Mouse (Mus musculus) liver, adult 2 months (tissue): ENCODE measurements at regions not wholly inside any gene's neighbourhood (a gene's known extent, or its start where the extent isn't known, plus 50 kb on each side); places are given as distances from the start of the nearest gene placed in this dataset.

Experiments used
- DNase-seq: peaks from one replicate; pipeline ENCODE4 v3.0.0-alpha.2; 2011; ENCODE audit warnings: low read depth, low spot score; ENCODE audit errors: extremely low read depth
- H3K27ac ChIP-seq: fragments of 200-500 bp; replicated peaks from 2 replicates; pipeline ENCODE4 v1.5.1; 2012; ENCODE audit warnings: low read depth, mild to moderate bottlenecking, control low read depth, inconsistent platforms, low read length; ENCODE audit not compliant: insufficient read depth
- H3K27me3 ChIP-seq: fragments of 200-500 bp; 2 replicates; pipeline ENCODE4 v1.6.1; 2012; ENCODE audit warnings: mild to moderate bottlenecking, moderate library complexity, low read length, inconsistent platforms; ENCODE audit not compliant: control insufficient read depth, insufficient read depth
- H3K36me3 ChIP-seq: fragments of 200-500 bp; 2 replicates; pipeline ENCODE4 v1.6.1; 2012; ENCODE audit warnings: low read length, inconsistent platforms; ENCODE audit not compliant: control insufficient read depth, insufficient read depth
- H3K4me1 ChIP-seq: fragments of 200-500 bp; 2 replicates; pipeline ENCODE4 v1.6.1; 2011; ENCODE audit warnings: low read length; ENCODE audit not compliant: control insufficient read depth, insufficient read depth
- H3K4me3 ChIP-seq: fragments of 200-500 bp; 2 replicates; pipeline ENCODE4 v1.5.1; 2011; ENCODE audit warnings: low read depth, mild to moderate bottlenecking, control low read depth, low read length, moderate library complexity; ENCODE audit not compliant: insufficient read depth
- H3K79me2 ChIP-seq: fragments of 200-500 bp; 2 replicates; pipeline ENCODE4 v1.6.1; 2012; ENCODE audit warnings: inconsistent platforms, mild to moderate bottlenecking, low read length, moderate library complexity; ENCODE audit not compliant: control insufficient read depth, insufficient read depth
- H3K9ac ChIP-seq: fragments of 200-500 bp; 2 replicates; pipeline ENCODE4 v1.6.1; 2012; ENCODE audit warnings: low read depth, mild to moderate bottlenecking, control low read depth, inconsistent platforms, low read length
- CTCF ChIP-seq: fragments of 200-500 bp; IDR thresholded peaks from 2 replicates; pipeline ENCODE4 v1.5.1; 2011; ENCODE audit warnings: low read depth, low read length, control low read depth
- POLR2A ChIP-seq: fragments of 200-500 bp; IDR thresholded peaks from 2 replicates; pipeline ENCODE4 v1.6.1; 2011; ENCODE audit warnings: low read length, control low read depth; ENCODE audit not compliant: insufficient read depth; ENCODE audit errors: extremely low read depth
- WGBS: fragments of 180-500 bp; shearing (Covaris S2); methylation state at CpG from one replicate; pipeline ENCODE4 v1.1.7; 2018; 5-methylcytosine and 5-hydroxymethylcytosine counted together

DNA sequence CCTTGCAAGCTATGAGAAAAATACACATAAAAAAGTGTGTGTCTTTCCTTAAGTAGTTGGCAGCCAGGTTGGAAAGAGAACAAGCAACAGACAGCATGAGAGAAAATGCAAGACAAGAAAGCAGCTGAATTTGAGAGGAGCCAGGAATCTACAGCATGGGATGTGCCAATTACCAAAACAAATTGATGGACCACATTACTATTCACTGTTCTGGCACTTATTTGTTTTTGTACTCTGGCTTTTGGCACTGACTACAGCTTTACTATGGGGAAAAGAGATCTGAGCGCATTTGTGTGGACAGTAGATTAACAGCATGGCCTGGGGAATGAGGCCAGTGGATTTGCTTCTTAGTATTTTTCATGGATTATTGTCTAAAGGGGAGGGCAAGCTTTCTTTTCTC lies 935.0 kb upstream of the Tenm2 start:
- WGBS: 83% methylated on average over 1 of the region's 1 CpGs
- Histone ChIP-seq H3K4me1 (no peaks in the 10 kb centered on the region), H3K4me3 (no peak overlapping the region), H3K9ac (no peak overlapping the region), H3K36me3 (no peaks in the 10 kb centered on the region), H3K27me3 (no peaks in the 10 kb centered on the region), H3K79me2 (no peaks in the 10 kb centered on the region), H3K27ac (no peak overlapping the region)
- DNase-seq: no peak
- TF ChIP-seq POLR2A (no peak), CTCF (no peak)

DNA sequence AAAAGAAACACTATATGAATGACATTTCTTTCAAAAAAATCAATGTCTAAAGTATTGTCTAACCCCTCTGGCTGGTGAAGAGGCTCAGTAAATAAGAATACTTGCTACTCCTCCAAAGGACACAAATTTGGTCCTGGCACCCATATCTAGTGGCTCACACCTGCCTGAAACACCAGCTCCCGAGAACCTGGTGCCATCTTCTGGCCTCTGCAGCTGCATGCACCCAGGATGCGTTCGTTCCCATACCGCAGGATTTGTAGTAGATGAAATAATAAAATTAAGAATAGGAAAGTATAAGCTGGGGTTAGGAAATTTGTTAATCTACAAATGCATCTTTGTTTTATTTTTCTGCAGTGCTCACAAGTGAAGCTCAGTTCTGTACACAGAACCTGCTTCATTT lies 922.5 kb upstream of the Tenm2 start:
- Histone ChIP-seq H3K36me3 (no peaks in the 10 kb centered on the region), H3K27ac (no peak overlapping the region), H3K9ac (no peak overlapping the region), H3K4me1 (no peaks in the 10 kb centered on the region), H3K27me3 (no peaks in the 10 kb centered on the region), H3K79me2 (no peaks in the 10 kb centered on the region), H3K4me3 (no peak overlapping the region)
- DNase-seq: no peak
- 89% methylated on average over 4 of the region's 4 CpGs for WGBS
- no peak for TF ChIP-seq CTCF

DNA sequence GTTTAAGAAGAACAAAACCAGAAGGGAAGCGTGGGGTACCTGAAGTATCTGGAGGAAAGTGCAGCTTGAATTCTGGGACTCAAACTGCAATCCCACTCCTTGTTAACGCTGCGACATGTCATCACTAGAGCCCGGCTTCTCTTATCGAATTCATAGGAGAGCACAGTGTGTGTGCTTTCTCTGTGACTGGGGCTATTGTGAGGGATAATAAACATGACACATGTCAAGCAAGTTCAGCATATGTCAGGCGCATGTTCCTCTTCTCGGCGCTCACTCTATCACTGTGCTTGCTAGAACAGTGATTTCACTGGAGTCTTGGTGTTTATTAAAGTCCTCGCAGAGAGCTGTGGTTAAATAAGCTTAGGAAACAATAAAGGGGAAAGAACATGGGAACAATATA lies 921.2 kb upstream of the Tenm2 start:
- Histone ChIP-seq H3K4me3 (no peak overlapping the region), H3K36me3 (no peaks in the 10 kb centered on the region), H3K4me1 (no peaks in the 10 kb centered on the region), H3K27ac (no peak overlapping the region), H3K79me2 (no peaks in the 10 kb centered on the region), H3K9ac (no peak overlapping the region), H3K27me3 (no peaks in the 10 kb centered on the region)
- DNase-seq: no peak
- 80% methylated on average over 9 of the region's 9 CpGs for WGBS
- no peak for TF ChIP-seq POLR2A
- no peak for TF ChIP-seq CTCF

DNA sequence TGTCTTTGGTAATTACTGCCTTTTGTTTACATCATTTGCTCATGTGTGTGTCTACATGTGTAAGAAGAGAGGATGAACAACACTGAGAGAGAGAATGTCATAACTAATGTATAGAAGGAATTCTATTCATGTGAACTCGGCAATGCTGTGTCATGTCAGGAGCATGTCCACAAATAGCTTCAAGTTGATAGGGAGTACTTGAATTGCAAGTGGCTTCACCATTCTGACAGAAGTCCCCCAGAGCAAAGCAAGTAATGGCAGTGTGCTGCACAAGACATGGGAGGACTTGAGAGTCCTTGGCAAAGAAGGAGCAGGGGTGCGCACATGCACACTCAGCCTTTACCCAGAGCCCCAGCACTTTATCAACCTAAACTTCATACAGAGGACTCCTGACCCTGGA lies 919.9 kb upstream of the Tenm2 start:
- H3K27ac ChIP-seq: no peak overlapping the region
- TF ChIP-seq CTCF: no peak
- TF ChIP-seq POLR2A: no peak
- DNase-seq: no peak
- 89% methylated on average over 2 of the region's 2 CpGs for WGBS
- no peak overlapping the region for H3K9ac ChIP-seq
- no peaks in the 10 kb centered on the region for H3K27me3 ChIP-seq
- H3K79me2 ChIP-seq: no peaks in the 10 kb centered on the region
- H3K4me3 ChIP-seq: no peak overlapping the region
- H3K36me3 ChIP-seq: no peaks in the 10 kb centered on the region
- no peaks in the 10 kb centered on the region for H3K4me1 ChIP-seq

DNA sequence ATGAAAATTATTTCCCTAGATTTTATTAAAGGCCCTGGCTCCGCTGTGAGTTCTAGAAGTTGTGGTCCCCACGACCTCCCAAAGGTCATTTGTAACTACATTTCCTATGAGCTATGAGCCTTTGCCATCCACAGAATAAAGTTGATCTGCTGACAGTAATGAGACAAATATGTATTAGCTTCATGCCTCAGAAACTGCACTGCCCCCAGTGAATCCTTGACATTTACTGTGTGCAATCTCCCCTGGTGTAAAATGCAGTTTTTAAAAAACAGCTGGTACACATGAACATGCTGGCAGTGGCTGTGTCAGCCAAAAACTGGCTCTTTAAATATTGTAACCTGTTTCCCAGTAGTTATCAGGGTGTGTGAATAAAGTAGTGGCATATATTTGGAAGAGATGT lies 907.7 kb upstream of the Tenm2 start:
- DNase-seq: no peak
- no peak overlapping the region for H3K9ac ChIP-seq
- no peaks in the 10 kb centered on the region for H3K27me3 ChIP-seq
- H3K4me1 ChIP-seq: no peaks in the 10 kb centered on the region
- no peak for TF ChIP-seq CTCF
- no peak for TF ChIP-seq POLR2A
- WGBS: 81% methylated on average over 2 of the region's 2 CpGs
- H3K79me2 ChIP-seq: no peaks in the 10 kb centered on the region
- no peak overlapping the region for H3K27ac ChIP-seq
- no peaks in the 10 kb centered on the region for H3K36me3 ChIP-seq
- no peak overlapping the region for H3K4me3 ChIP-seq

DNA sequence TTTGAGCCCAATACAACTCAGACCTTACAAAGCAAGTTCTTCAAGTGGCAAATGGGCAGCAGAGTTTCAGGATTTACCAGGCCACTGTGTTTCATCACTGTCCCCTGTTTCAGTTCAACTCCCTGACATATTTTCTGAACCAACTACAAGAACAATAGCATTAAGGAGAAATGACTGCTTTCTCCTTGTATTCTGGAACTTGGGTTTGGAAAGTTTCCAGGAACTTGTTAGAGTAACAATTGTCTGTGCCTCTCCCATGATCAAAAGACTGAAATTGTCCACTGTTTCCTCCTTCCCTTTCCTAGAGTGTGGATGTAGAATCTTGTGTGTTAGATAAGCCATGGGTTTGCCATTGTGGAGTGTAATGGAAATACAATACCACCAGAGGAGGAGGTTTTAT lies 893.1 kb upstream of the Tenm2 start:
- no peaks in the 10 kb centered on the region for H3K79me2 ChIP-seq
- H3K4me1 ChIP-seq: no peaks in the 10 kb centered on the region
- no peak for TF ChIP-seq CTCF
- TF ChIP-seq POLR2A: no peak
- H3K9ac ChIP-seq: no peak overlapping the region
- no peak overlapping the region for H3K4me3 ChIP-seq
- no peak overlapping the region for H3K27ac ChIP-seq
- H3K36me3 ChIP-seq: no peaks in the 10 kb centered on the region
- no peaks in the 10 kb centered on the region for H3K27me3 ChIP-seq
- DNase-seq: no peak
